Mouse (Mus musculus) brain, adult 2 months (tissue): ENCODE results near the gene Sys1.

Experiments
- DNase-seq: peaks from one replicate; pipeline ENCODE4 v3.0.0; 2011; ENCODE audit warnings: low read depth, low spot score

The Sys1 gene

GRCm38 (mm10) chr2:164453047-164453757, 3.6 kb upstream of the Sys1 start:
- DNase-seq: no peak

DNA sequence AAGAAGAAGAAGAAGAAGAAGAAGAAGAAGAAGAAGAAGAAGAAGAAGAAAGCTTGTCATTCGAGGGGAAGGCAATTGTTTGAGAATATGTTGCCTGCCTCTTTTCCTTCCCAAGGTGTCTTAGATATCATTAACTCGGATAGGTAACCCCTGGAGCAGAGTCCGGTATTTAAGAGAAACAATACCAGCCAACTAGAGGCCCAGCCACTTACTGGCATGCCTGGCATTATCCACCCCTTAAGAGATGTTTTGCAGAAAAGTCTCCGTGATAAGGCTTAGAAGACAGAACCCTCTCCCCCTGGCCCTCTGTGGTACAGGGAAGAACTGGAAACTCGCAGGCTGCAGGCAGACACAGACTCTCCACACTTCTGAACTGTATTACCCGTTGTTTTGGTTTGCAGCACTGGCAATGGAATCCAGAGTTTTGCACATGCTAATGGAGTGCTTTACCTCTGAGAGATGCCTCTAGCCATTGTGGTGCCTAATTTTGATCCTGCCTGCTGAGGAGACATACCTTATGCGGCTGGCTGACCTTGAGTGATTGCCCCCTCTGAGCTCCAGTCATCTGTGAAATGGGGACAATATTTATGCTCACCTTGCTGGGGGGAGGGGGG, 2.8 kb upstream of the Sys1 start:
- DNase-seq: no peak

DNA sequence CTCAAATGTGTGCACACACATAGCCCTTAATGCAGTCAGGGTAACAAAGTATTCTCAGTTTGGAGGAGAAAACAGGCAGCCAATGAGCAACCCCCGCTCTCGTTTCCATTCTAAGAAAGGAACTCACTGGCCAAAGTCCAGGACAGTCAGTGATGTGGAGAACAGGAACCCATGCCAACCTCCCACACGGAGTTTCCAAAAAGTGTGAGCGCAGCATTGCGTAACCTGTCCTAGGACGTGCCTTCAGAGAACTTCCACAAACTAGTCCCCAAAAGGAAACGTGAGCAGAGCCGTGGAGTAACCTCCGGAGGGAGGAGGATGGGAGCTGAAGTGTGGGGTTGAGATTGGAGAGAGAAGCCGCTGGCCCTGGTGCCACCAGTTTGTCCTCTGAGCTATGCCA, 1.9 kb upstream of the Sys1 start:
- DNase-seq: peak; percentile 90

DNA sequence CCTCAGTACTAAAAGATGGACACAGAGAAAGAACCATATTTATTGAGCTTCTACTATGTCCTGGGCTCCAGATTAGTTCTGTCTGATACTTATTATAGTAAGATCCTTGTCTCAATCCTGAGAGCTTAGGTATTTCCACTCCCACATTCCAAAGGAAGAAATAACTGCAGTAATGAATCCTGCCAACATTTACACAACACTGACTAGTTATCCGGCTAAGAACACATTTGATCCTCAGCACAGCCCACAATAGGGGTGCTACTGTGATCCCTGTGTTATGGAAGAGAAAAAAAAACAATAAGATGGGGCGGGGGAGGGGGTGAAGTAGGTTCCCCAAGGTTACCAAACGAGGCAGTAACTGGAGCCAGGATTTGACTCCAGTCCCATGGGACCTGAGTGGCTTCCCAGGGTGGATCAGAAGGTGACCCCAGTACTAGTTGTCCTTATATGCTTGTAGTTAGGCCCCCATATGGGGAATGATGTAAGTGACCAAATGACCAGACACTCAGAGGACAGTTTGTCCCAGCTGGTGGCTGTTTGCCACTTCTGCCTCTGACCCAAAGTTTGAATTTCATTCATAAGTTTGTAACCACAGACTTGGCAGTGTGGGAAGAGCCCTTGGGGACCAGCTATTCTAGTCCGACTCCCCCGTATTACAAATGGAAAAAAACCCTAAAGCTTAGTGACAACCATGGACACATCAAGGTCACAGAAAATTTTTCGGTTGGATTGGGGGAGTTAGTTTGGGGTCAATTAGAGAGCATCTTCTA, 1.2 kb upstream of the Sys1 start:
- no peak for DNase-seq

GRCm38 (mm10) chr2:164456413-164456812, 351 bp upstream of the Sys1 start:
- DNase-seq: no peak

DNA sequence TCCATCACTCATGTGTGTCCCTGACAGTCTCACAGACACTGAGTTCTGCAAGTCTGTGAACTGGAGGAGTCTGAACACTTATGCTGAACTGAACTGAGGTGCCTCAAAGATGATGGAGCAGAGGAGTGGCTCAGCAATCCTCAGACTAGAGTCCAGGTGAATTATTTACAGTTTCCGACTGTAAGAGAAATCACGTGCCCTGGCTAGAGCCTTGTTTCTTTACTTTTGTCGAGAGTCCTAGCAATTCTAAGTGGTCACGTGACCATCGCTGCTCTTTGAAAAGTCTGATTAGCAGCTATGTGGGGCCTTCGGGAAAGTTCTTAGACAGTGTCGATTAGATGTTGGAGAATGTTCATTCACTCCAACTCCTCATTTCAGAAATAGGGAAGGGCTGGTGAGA, 1.2 kb downstream of the Sys1 start:
- no peak for DNase-seq

- no peak for DNase-seq
These were observed 1.8 kb downstream of the Sys1 start for GRCm38 (mm10) chr2:164458535-164458934.

- peak; percentile 100 for DNase-seq
These were observed 4.2 kb downstream of the Sys1 start, which contains the start of gene Gm20458 for GRCm38 (mm10) chr2:164460745-164461551. Gm20458 (plus strand) TSS chr2:164460967.

DNA sequence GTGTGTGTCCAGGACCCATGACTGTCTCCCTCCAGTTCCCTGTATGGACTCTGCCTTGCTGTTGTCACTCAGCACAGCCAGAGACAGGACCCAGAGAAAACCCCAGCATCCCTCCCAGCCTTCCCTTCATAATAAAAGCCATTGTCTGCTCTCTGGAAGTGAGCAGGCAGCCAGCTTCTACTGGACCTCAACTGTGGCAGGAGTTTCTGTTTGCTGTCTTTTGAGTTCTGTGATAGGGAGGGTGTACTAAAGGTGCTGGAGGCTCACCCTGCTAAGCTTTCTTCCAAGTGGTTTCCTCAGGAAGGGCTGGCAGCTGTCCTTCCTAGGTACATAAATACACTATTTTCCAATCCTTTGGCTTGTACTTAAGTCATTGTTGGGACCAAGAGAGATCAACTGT, 8.4 kb downstream of the Sys1 start:
- no peak for DNase-seq

DNA sequence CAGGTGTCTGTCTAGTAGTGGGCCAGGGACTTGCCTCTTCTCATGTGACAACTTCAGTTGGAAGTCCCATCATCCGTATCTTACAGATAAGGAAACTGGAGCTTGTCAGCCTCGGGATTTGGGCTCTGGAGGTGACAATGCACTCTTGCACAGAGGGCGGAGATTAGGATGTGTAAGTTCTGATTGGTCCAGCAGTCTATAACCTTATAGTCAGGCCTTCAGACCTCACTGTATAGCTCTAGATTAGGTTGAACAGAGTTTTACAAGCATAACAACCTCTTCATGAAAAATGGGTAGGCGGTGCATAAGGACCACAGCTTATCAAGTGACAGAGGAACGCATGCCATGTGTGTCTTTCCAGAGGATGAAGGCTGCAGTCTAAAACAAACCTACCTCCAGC, 10.0 kb downstream of the Sys1 start:
- DNase-seq: no peak

- peak; percentile 81 for DNase-seq
These were observed 13.5 kb downstream of the Sys1 start for GRCm38 (mm10) chr2:164470254-164470653.

DNA sequence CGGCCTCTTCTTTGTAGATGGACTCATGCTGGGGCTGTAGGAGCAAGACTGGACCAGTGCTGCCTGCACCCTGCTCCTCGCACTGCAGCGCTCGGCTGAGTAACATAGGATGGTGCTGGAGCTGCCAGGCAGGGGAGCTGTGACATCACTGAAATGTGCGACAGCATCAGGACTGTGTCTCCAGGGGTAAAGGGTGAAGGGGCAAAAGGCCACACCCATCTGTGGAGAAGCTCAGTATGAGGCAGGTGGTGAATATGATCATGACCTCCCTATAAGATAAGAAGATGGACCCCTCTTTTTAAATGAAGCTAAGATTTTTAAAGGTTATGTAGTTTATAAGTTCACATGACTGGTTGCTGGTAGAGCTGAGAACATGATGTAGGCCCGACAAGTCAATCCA, 16.9 kb downstream of the Sys1 start, which contains the start of gene Trp53tg5:
Gene Trp53tg5, minus strand, starts transcription at position 101 of the 400 bp plus-strand sequence.
- DNase-seq: no peak

- DNase-seq: peak; percentile 56
These were observed 29.0 kb downstream of the Sys1 start, which contains the start of gene Dbndd2 for GRCm38 (mm10) chr2:164485681-164486257. Dbndd2 (plus strand) TSS chr2:164486106.

GRCm38 (mm10) chr2:164486258-164487114, 29.7 kb downstream of the Sys1 start:
- peak; percentile 95 for DNase-seq

DNA sequence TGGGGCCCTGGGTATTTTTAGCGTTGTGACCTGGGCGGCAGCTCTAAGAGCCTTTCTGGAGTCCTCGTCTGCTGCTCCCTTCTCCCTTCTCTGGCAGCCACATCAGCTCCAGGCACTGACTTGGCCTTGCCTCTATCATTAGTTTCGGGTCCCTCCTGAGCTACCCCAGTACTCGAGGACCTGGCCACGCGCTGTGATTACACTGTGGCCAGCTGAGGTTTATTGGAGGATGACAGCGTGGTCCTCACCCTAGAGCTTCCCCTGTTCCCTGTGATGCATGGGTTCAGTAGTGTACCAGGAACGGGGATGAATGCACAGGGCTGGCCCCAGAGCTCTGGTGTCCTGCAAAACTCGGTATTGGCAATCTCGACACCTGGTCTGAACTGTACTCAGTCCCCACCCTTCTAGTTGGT, 30.4 kb downstream of the Sys1 start:
- no peak for DNase-seq

GRCm38 (mm10) chr2:164487812-164488211, 31.0 kb downstream of the Sys1 start:
- peak; percentile 96 for DNase-seq

DNA sequence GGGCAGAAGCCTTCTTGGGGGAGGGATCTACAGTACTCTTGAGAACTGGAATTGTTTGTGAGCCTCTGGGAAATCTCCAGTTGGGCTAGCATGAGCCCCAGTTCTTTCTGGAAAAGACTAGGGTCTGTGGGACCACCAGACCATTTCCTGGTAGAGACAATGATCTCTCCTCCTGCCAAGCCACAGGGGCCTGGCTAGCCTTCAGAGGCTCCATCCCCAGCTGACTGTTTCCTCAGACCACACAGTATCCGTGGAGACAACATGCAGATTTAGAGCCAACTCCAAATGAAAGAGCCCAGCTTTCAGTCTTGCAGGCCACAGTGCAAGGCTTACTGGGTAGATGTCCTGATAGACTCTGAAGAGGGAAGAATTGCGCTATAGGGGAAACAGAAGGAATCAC, 37.4 kb downstream of the Sys1 start:
- peak; percentile 59 for DNase-seq

DNA sequence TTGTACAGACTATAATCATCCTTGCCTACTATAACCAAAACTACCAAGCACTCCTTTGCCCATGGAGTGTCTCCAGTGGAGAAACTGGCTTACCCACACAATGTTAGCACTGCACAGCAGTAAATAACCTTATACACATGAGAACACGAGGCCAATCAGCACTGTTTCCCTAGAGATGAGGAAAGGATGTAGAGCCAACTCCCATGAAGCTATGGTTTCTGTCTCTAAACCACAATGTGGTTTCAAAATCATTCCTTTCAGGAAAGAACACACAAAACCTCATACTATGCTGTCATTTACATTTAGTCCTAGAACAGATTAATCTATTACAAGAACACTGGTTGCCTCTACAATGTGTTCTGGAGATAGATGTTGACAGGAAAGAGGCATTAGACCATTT, 39.6 kb downstream of the Sys1 start:
- DNase-seq: no peak

DNA sequence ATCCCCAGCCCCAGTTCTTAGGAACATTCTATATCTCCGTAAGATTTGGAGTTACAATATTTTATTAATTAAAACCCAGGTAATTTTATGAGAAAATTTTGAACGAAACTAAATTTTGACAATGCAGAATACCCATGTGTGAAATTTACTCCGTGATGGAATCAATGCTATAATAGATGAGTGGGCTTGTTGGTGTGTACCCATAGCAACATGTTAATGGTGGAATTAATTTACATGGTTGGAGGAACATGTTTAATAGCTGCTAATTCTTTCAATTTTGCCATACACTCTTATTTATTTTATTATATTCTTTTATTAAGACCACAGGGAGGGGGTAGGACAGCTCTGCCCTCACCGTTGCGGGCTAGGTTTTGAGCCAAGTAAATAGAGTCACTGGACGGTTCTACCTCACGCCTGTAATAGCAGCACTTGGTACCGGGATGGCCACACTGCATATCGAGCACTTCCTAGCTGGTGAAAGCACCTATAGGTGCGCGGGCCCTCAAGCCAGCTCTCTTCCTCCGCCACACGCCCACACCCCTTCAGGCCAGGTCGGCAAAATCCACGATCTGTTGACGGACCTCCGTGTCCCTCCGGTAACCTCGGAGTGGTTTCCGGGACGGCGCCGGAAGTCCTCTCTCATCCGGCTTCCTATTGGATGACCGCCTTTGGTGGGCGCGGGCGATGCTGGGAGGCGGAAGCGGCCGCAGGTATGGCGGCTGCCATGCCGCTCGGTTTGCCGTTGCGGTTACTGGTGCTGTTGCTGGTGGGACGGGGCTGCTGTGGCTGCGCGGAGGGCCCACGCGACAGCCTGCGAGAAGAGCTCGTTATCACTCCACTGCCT, 40.3 kb downstream of the Sys1 start, which contains the start of gene Pigt:
Gene Pigt, plus strand, starts transcription at position 674 of the 844 bp plus-strand sequence.
- peak; percentile 95 for DNase-seq
